Mouse (Mus musculus): Measurements from ENCODE around the gene BC048679.

BC048679 gene

GRCm38 (mm10) chr7:81475221-81475620, 22.9 kb downstream of the BC048679 start:
- no peak for DNase-seq

- DNase-seq, result no peak
Measured at GRCm38 (mm10) chr7:81464906-81465450, 33.1 kb downstream of the BC048679 start.

- DNase-seq, result no peak
Measured at GRCm38 (mm10) chr7:81464116-81464515, 34.0 kb downstream of the BC048679 start.

- no peak for DNase-seq
Measured at GRCm38 (mm10) chr7:81462815-81463214, 35.3 kb downstream of the BC048679 start.

- DNase-seq, result peak; percentile 72
Measured at GRCm38 (mm10) chr7:81455155-81455651, 42.9 kb downstream of the BC048679 start, which contains the start of gene Cpeb1. Gene Cpeb1, minus strand, starts transcription at chr7:81455465.

- DNase-seq, result peak; percentile 66
Measured at GRCm38 (mm10) chr7:81454331-81455039, 43.6 kb downstream of the BC048679 start.

- DNase-seq, result peak; percentile 62
Measured at GRCm38 (mm10) chr7:81453443-81454274, 44.4 kb downstream of the BC048679 start.

GRCm38 (mm10) chr7:81452971-81453441, 45.1 kb downstream of the BC048679 start:
- DNase-seq, result peak; percentile 48

Data from kidney, adult 18-20 months (tissue).